Mouse (Mus musculus) heart, embryonic 12.5 days (tissue): ENCODE results near the gene Nfam1. TPM values are rescaled to one million over a fixed set of nuclear protein-coding genes. Genes with fewer than 3 reads are reported as not detected.
"Not testable (repeated sequence)": the region's sequence is repeated elsewhere in the genome, so short reads cannot be mapped to it uniquely, and the experiment has no call there.

Source experiments
- ATAC-seq: fragments of 200-750 bp; cut with Nextera tagmentation; 2 replicates; pipeline ENCODE4 v1.8.0; 2017; ENCODE audit warnings: moderate TSS enrichment, moderate library complexity; ENCODE audit not compliant: insufficient number of reproducible peaks, low FRiP score
- H3K27ac ChIP-seq: fragments of 300-500 bp; sonication (generic); 2 replicates; pipeline ENCODE4 v1.5.1; 2016; ENCODE audit warnings: mild to moderate bottlenecking, moderate library complexity; ENCODE audit not compliant: poor library complexity, severe bottlenecking
- H3K27me3 ChIP-seq: fragments of 300-500 bp; sonication (generic); replicated peaks from 2 replicates; pipeline ENCODE4 v1.6.1; 2016; ENCODE audit warnings: mild to moderate bottlenecking, moderate library complexity
- H3K36me3 ChIP-seq: fragments of 300-500 bp; sonication (generic); 2 replicates; pipeline ENCODE4 v1.6.1; 2016; ENCODE audit warnings: mild to moderate bottlenecking, moderate library complexity
- H3K4me1 ChIP-seq: fragments of 300-500 bp; sonication (generic); replicated peaks from 2 replicates; pipeline ENCODE4 v1.6.1; 2016; ENCODE audit warnings: mild to moderate bottlenecking
- H3K4me2 ChIP-seq: fragments of 300-500 bp; sonication (generic); 2 replicates; pipeline ENCODE4 v1.6.1; 2016; ENCODE audit warnings: mild to moderate bottlenecking, moderate library complexity
- H3K4me3 ChIP-seq: fragments of 300-500 bp; sonication (generic); 2 replicates; pipeline ENCODE4 v1.5.1; 2016; ENCODE audit warnings: mild to moderate bottlenecking
- H3K9ac ChIP-seq: fragments of 300-500 bp; sonication (generic); 2 replicates; pipeline ENCODE4 v1.6.1; 2016; ENCODE audit warnings: mild to moderate bottlenecking, moderate library complexity
- H3K9me3 ChIP-seq: fragments of 300-500 bp; sonication (generic); replicated peaks from 2 replicates; pipeline ENCODE4 v1.6.1; 2016; ENCODE audit warnings: mild to moderate bottlenecking, moderate library complexity
- WGBS: fragments of 180-500 bp; shearing (Covaris S2); methylation state at CpG from one replicate; pipeline ENCODE4 v1.1.7; 2016; 5-methylcytosine and 5-hydroxymethylcytosine counted together
- polyA plus RNA-seq: library from polyadenylated mRNA; unstranded; fragments of >200 nt; fragmentation: Nextera tagmentation; extraction: Ambion mirVana; gene quantifications from 2 replicates; pipeline ENCODE4 v1.2.1, GENCODE M21; 2016

Nfam1 gene
- polyA plus RNA-seq: 1.7 and 1.9 TPM in 2 replicates

GRCm38 (mm10) chr15:83032981-83033541 is at the start of gene Nfam1:
TSS of gene Nfam1 (minus strand) at chr15:83033306.
- H3K27ac ChIP-seq: no peak within 1 kb of the TSS
- peaks cover 43% of the 10 kb centered on the region for H3K27me3 ChIP-seq
- WGBS: 28% methylated on average over 17 of the region's 17 CpGs
- no peak within 1 kb of the TSS for H3K4me3 ChIP-seq
- no peak for ATAC-seq
- H3K9me3 ChIP-seq: no peaks in the 10 kb centered on the region
- no peaks in the 10 kb centered on the region for H3K36me3 ChIP-seq
- peaks cover 63% of the 10 kb centered on the region for H3K4me1 ChIP-seq
- H3K9ac ChIP-seq: 0 out of 2 replicates have a peak within 1 kb of the TSS, but pooled peaks have one; percentile 4
- peak within 1 kb of the TSS; percentile 51 for H3K4me2 ChIP-seq

- H3K9me3 ChIP-seq: no peaks in the 10 kb centered on the region
- peaks cover 4% of the 10 kb centered on the region for H3K4me1 ChIP-seq
- whole genome bisulfite sequencing: 49% methylated on average over 27 of the region's 27 CpGs
- 0 out of 2 replicates have a peak, but pooled peaks cover 8% of the 10 kb centered on the region for H3K27me3 ChIP-seq
- H3K4me2 ChIP-seq: no peak overlapping the region
- no peak overlapping the region for H3K4me3 ChIP-seq
- H3K36me3 ChIP-seq: no peaks in the 10 kb centered on the region
- ATAC-seq: no peak
- no peak overlapping the region for H3K27ac ChIP-seq
- H3K9ac ChIP-seq: no peak overlapping the region
These were observed 42.8 kb upstream of the Nfam1 start for GRCm38 (mm10) chr15:83075607-83076525.

- no peak for ATAC-seq
- H3K4me2 ChIP-seq: no peak overlapping the region
- H3K4me3 ChIP-seq: no peak overlapping the region
- H3K27me3 ChIP-seq: 0 out of 2 replicates have a peak, but pooled peaks cover 8% of the 10 kb centered on the region
- H3K9ac ChIP-seq: no peak overlapping the region
- no peak overlapping the region for H3K27ac ChIP-seq
- 84% methylated on average over 4 of the region's 4 CpGs for WGBS
- no peaks in the 10 kb centered on the region for H3K36me3 ChIP-seq
- no peaks in the 10 kb centered on the region for H3K9me3 ChIP-seq
- H3K4me1 ChIP-seq: peaks cover 13% of the 10 kb centered on the region
These were observed 41.1 kb upstream of the Nfam1 start for GRCm38 (mm10) chr15:83074179-83074578.

GRCm38 (mm10) chr15:83071752-83072151 is 38.6 kb upstream of the Nfam1 start:
- ATAC-seq: no peak
- 0 out of 2 replicates have a peak, but pooled peaks cover 8% of the 10 kb centered on the region for H3K27me3 ChIP-seq
- no peak overlapping the region for H3K27ac ChIP-seq
- peaks cover 13% of the 10 kb centered on the region for H3K4me1 ChIP-seq
- no peaks in the 10 kb centered on the region for H3K9me3 ChIP-seq
- H3K9ac ChIP-seq: no peak overlapping the region
- no peaks in the 10 kb centered on the region for H3K36me3 ChIP-seq
- H3K4me3 ChIP-seq: no peak overlapping the region
- WGBS: 81% methylated on average over 5 of the region's 5 CpGs
- no peak overlapping the region for H3K4me2 ChIP-seq

- peak; percentile 85 for ATAC-seq
- 0 out of 2 replicates have a peak, but pooled peaks cover 1% of the 10 kb centered on the region for H3K27me3 ChIP-seq
These were observed 37.8 kb upstream of the Nfam1 start for GRCm38 (mm10) chr15:83070942-83071341.

GRCm38 (mm10) chr15:83068270-83068669 is 35.2 kb upstream of the Nfam1 start:
- Histone ChIP-seq H3K36me3 (no peaks in the 10 kb centered on the region), H3K9me3 (peaks cover 5% of the 10 kb centered on the region; the same call in 1 of the 2 replicates), H3K27ac (no peak overlapping the region), H3K27me3 (no peaks in the 10 kb centered on the region; the same call in 1 of the 2 replicates), H3K4me2 (no peak overlapping the region), H3K9ac (no peak overlapping the region), H3K4me3 (no peak overlapping the region), H3K4me1 (peaks cover 13% of the 10 kb centered on the region)
- 94% methylated on average over 5 of the region's 5 CpGs for WGBS
- ATAC-seq: no peak

More at GRCm38 (mm10) chr15:83070942-83071341, 37.8 kb upstream of the Nfam1 start:
- Histone ChIP-seq H3K4me1 (peaks cover 13% of the 10 kb centered on the region), H3K4me2 (no peak overlapping the region), H3K36me3 (no peaks in the 10 kb centered on the region), H3K9ac (no peak overlapping the region), H3K4me3 (no peak overlapping the region), H3K9me3 (peaks cover 5% of the 10 kb centered on the region; the same call in 1 of the 2 replicates), H3K27ac (peak overlapping the region; percentile 67)
- WGBS: 24% methylated on average over 3 of the region's 3 CpGs

GRCm38 (mm10) chr15:83065543-83065942 is 32.4 kb upstream of the Nfam1 start:
- Histone ChIP-seq H3K9me3 (peaks cover 5% of the 10 kb centered on the region; the same call in 1 of the 2 replicates), H3K9ac (no peak overlapping the region), H3K4me2 (no peak overlapping the region), H3K27ac (no peak overlapping the region), H3K4me1 (peaks cover 6% of the 10 kb centered on the region), H3K4me3 (no peak overlapping the region), H3K36me3 (no peaks in the 10 kb centered on the region), H3K27me3 (no peaks in the 10 kb centered on the region; the same call in 1 of the 2 replicates)
- 68% methylated on average over 4 of the region's 4 CpGs for WGBS
- ATAC-seq: no peak

GRCm38 (mm10) chr15:83062582-83062981 is 29.5 kb upstream of the Nfam1 start:
- H3K36me3 ChIP-seq, H3K4me3 ChIP-seq, H3K9ac ChIP-seq, H3K9me3 ChIP-seq, H3K27me3 ChIP-seq, H3K27ac ChIP-seq, ATAC-seq, H3K4me2 ChIP-seq: not testable (repeated sequence)
- H3K4me1 ChIP-seq: peaks cover 18% of the 10 kb centered on the region
- 77% methylated on average over 2 of the region's 2 CpGs for WGBS

GRCm38 (mm10) chr15:83061689-83062088 is 28.6 kb upstream of the Nfam1 start:
- Histone ChIP-seq H3K4me2 (no peak overlapping the region), H3K9me3 (peaks cover 5% of the 10 kb centered on the region; the same call in 1 of the 2 replicates), H3K27me3 (peaks cover 3% of the 10 kb centered on the region; the same call in 1 of the 2 replicates), H3K4me3 (no peak overlapping the region), H3K9ac (no peak overlapping the region), H3K4me1 (peaks cover 27% of the 10 kb centered on the region), H3K36me3 (no peaks in the 10 kb centered on the region), H3K27ac (no peak overlapping the region)
- peak; percentile 79 for ATAC-seq
- 17% methylated on average over 5 of the region's 5 CpGs for WGBS

- no peaks in the 10 kb centered on the region for H3K36me3 ChIP-seq
- ATAC-seq: peak; percentile 71; the same call in 1 of the 2 replicates
- H3K4me3 ChIP-seq: no peak overlapping the region
- no peak overlapping the region for H3K27ac ChIP-seq
- H3K9ac ChIP-seq: no peak overlapping the region
- H3K27me3 ChIP-seq: peaks cover 3% of the 10 kb centered on the region; the same call in 1 of the 2 replicates
- WGBS: 16% methylated on average over 5 of the region's 5 CpGs
- H3K4me1 ChIP-seq: peaks cover 39% of the 10 kb centered on the region
- no peak overlapping the region for H3K4me2 ChIP-seq
- no peaks in the 10 kb centered on the region for H3K9me3 ChIP-seq
These were observed 26.1 kb upstream of the Nfam1 start for GRCm38 (mm10) chr15:83059233-83059660.

- Histone ChIP-seq H3K4me2 (peak overlapping the region; percentile 75; the same call in 1 of the 2 replicates), H3K4me3 (0 out of 2 replicates have a peak overlapping the region, but pooled peaks have one; percentile 42)
These were observed 24.4 kb upstream of the Nfam1 start for GRCm38 (mm10) chr15:83057533-83057932.

More at GRCm38 (mm10) chr15:83057533-83057932, 24.4 kb upstream of the Nfam1 start:
- WGBS: 58% methylated on average over 8 of the region's 8 CpGs
- Histone ChIP-seq H3K27me3 (0 out of 2 replicates have a peak, but pooled peaks cover 3% of the 10 kb centered on the region), H3K4me1 (peaks cover 49% of the 10 kb centered on the region), H3K27ac (peak overlapping the region; percentile 92), H3K36me3 (no peaks in the 10 kb centered on the region), H3K9ac (no peak overlapping the region), H3K9me3 (no peaks in the 10 kb centered on the region)
- ATAC-seq: no peak
